Mouse (Mus musculus) c-Kit-positive CD71-negative TER-119-negative erythroid progenitor cells, embryonic 14.5 days (primary cell): ENCODE measurements around the gene Gpr22.

ENCODE experiments used
- DNase-seq: peaks from one replicate; pipeline ENCODE4 v3.0.0-alpha.2; 2013; ENCODE audit warnings: low read depth

Gpr22 gene

GRCm38 (mm10) chr12:31667187-31667586 lies 46.6 kb downstream of the Gpr22 start:
- no peak for DNase-seq

- DNase-seq: no peak
Measured at GRCm38 (mm10) chr12:31665999-31666398, 47.7 kb downstream of the Gpr22 start.
